Mouse (Mus musculus) heart, embryonic 13.5 days (tissue): ENCODE data around the gene Csnk2b. TPM values are rescaled to one million over a fixed set of nuclear protein-coding genes. Genes with fewer than 3 reads are reported as not detected.

Experiments used
- ATAC-seq: fragments of 200-750 bp; cut with Nextera tagmentation; 2 replicates; pipeline ENCODE4 v1.8.0; 2017; ENCODE audit warnings: moderate TSS enrichment; ENCODE audit not compliant: insufficient number of reproducible peaks, low FRiP score, low TSS enrichment; ENCODE audit errors: extremely low read depth
- H3K27ac ChIP-seq: fragments of 300-500 bp; sonication (generic); replicated peaks from 2 replicates; pipeline ENCODE4 v1.5.1; 2015; ENCODE audit warnings: moderate library complexity, mild to moderate bottlenecking, inconsistent platforms
- H3K27me3 ChIP-seq: fragments of 300-500 bp; sonication (generic); replicated peaks from 2 replicates; pipeline ENCODE4 v1.6.1; 2015; ENCODE audit warnings: mild to moderate bottlenecking, inconsistent platforms
- H3K36me3 ChIP-seq: fragments of 300-500 bp; sonication (generic); 2 replicates; pipeline ENCODE4 v1.6.1; 2015; ENCODE audit warnings: mild to moderate bottlenecking, inconsistent platforms
- H3K4me1 ChIP-seq: fragments of 300-500 bp; sonication (generic); 2 replicates; pipeline ENCODE4 v1.6.1; 2015; ENCODE audit warnings: inconsistent platforms
- H3K4me2 ChIP-seq: fragments of 300-500 bp; sonication (generic); 2 replicates; pipeline ENCODE4 v1.6.1; 2015; ENCODE audit warnings: inconsistent platforms, mild to moderate bottlenecking, moderate library complexity
- H3K4me3 ChIP-seq: fragments of 300-500 bp; sonication (generic); 2 replicates; pipeline ENCODE4 v1.5.1; 2015; ENCODE audit warnings: moderate library complexity, mild to moderate bottlenecking, inconsistent platforms
- H3K9ac ChIP-seq: fragments of 300-500 bp; sonication (generic); 2 replicates; pipeline ENCODE4 v1.6.1; 2015; ENCODE audit warnings: inconsistent platforms, mild to moderate bottlenecking, moderate library complexity
- H3K9me3 ChIP-seq: fragments of 300-500 bp; sonication (generic); 2 replicates; pipeline ENCODE4 v1.6.1; 2016; ENCODE audit warnings: inconsistent platforms
- WGBS: fragments of 180-500 bp; shearing (Covaris S2); methylation state at CpG from one replicate; pipeline ENCODE4 v1.1.7; 2015; ENCODE audit warnings: mixed read lengths; 5-methylcytosine and 5-hydroxymethylcytosine counted together
- polyA plus RNA-seq: library from polyadenylated mRNA; unstranded; fragments of >200 nt; fragmentation: Nextera tagmentation; extraction: Ambion mirVana; gene quantifications from 2 replicates; pipeline ENCODE4 v1.2.1, GENCODE M21; 2015

The Csnk2b gene
- polyA plus RNA-seq, 1 experiment from 2014 or later = 215 TPM

DNA sequence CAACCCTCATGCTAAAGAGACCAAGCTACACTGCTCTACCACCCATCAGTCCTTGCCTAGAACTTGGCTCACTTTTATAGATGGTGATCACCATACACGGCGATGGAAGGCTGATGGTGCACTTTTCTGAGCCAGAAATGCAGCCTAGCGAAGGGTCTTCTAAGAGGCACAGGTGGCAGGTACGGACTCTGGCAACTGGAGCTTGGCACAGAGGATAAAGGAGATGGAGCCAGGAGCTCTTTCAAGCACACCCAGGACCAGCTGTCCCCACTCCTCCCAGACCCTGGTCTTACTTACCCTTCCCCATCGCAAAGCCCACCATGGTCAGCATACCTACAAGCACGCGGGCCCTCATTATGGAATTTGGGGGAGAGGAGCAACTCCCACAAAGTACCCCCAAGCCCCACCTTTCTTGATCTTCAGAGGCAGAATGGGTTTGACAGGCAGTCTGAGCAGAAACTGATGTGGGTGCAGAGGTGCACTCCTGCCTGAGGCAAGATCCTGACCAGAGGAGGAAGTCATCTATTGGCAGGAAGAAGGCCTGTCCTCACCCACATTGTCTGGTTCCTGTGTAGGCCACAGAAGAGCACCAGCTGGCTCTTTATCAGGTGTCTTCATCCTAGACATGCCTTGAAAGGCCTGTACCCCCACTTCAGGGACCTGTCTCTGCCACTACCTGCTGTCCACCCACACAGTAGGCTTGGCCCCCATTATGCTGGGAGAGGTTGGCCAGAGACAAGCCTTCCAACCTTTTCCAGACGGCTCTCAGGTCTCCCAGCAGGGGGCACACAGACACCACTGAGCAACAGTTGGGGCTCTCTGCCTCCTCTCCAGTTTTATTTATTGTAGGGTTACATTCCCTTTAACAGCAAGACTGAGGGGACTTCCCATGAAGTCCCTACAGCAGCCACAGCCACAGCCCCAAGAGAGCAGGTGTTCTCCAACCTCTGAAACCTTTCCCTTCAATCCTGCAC, 6.5 kb downstream of the Csnk2b start, which contains the start of gene Ly6g5b:
Ly6g5b (minus strand) TSS at position 383 of the 974 bp plus-strand sequence.
- no peak within 1 kb of the TSS for H3K27ac ChIP-seq
- 82% methylated on average over 8 of the region's 8 CpGs for WGBS
- no peak within 1 kb of the TSS for H3K4me3 ChIP-seq
- H3K4me1 ChIP-seq = peaks cover 9% of the 10 kb centered on the region
- H3K4me2 ChIP-seq = no peak within 1 kb of the TSS
- no peak within 1 kb of the TSS for H3K9ac ChIP-seq
- peaks cover 63% of the 10 kb centered on the region for H3K36me3 ChIP-seq
- no peaks in the 10 kb centered on the region; the same call in 1 of the 2 replicates for H3K27me3 ChIP-seq
- H3K9me3 ChIP-seq = no peaks in the 10 kb centered on the region
- ATAC-seq = no peak

DNA sequence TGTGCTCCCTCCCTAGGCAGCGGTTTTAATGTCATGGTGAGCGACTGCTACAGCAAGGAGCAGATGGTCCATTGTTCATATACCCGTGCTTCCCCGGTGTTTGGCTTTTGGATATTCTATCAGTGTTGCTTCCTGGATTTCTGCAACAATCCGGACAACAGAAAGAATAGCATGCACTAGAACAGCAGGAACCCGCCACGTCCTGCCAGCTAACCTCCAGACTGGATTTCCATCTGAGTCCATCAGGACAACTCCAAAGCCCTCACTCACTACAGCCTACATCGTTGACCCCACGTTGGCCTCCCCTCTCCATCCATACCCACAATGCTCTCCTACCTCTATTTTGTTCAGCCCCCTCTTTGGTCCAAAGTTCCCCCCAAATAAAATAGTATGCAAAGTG, 10.1 kb downstream of the Csnk2b start:
- H3K9me3 ChIP-seq = no peaks in the 10 kb centered on the region
- H3K4me3 ChIP-seq = no peak overlapping the region
- 60% methylated on average over 9 of the region's 9 CpGs for WGBS
- H3K4me1 ChIP-seq = no peaks in the 10 kb centered on the region
- H3K27ac ChIP-seq = peak overlapping the region; percentile 45
- peaks cover 30% of the 10 kb centered on the region for H3K36me3 ChIP-seq
- peak overlapping the region; percentile 33 for H3K4me2 ChIP-seq
- H3K9ac ChIP-seq = no peak overlapping the region; the same call in 1 of the 2 replicates
- H3K27me3 ChIP-seq = no peaks in the 10 kb centered on the region; the same call in 1 of the 2 replicates
- ATAC-seq = no peak

DNA sequence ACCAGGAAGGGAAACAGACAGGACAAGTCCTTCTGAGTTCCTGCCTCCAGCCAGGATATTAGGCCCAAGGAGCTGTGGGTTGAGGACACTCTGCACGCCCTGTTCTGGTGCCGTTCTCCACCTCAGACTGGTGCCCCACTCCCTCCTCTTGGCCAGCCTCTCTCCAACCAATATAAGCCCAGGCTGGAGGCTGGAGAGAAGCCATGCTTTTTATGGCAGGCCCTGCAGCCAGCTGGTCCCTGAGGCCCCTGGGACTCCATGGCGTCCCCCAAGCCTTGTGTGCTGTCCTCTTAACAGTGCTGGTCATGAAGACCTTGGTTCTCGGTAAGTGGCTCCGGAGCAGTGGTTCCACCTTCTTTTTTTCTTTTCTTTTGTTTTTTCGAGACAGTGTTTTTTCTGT, 13.8 kb downstream of the Csnk2b start, which contains the start of gene Ly6g5c:
Ly6g5c (plus strand) TSS at position 183 of the 400 bp plus-strand sequence.
- no peaks in the 10 kb centered on the region for H3K9me3 ChIP-seq
- H3K4me1 ChIP-seq = peaks cover 14% of the 10 kb centered on the region
- H3K27me3 ChIP-seq = no peaks in the 10 kb centered on the region; the same call in 1 of the 2 replicates
- H3K36me3 ChIP-seq = peaks cover 8% of the 10 kb centered on the region
- H3K9ac ChIP-seq = no peak within 1 kb of the TSS
- WGBS = 78% methylated on average over 6 of the region's 6 CpGs
- no peak within 1 kb of the TSS for H3K4me2 ChIP-seq
- H3K4me3 ChIP-seq = no peak within 1 kb of the TSS
- ATAC-seq = no peak
- H3K27ac ChIP-seq = no peak within 1 kb of the TSS

DNA sequence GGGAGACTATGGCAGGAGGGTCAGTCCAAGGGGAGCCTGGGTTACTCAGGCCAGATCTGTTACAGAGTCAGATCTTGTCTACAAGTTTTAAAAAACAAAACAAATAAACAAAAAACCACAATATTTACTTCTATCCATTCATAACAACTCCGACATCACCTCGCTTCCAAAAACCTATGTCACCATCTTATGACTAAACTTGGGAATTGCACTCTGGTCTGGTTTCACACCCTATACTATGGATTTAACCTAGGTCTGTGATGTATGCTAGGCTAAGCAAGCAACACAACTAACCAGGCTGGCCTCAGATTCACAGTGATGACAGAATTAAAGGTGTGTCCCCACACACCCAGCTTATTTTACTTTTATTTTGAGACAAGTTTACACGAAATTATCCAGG, 15.3 kb downstream of the Csnk2b start:
- peaks cover 24% of the 10 kb centered on the region for H3K36me3 ChIP-seq
- no peaks in the 10 kb centered on the region for H3K9me3 ChIP-seq
- ATAC-seq = no peak
- H3K4me2 ChIP-seq = no peak overlapping the region
- peaks cover 28% of the 10 kb centered on the region for H3K4me1 ChIP-seq
- WGBS = 52% methylated on average over 3 of the region's 3 CpGs
- H3K4me3 ChIP-seq = no peak overlapping the region
- no peak overlapping the region for H3K27ac ChIP-seq
- H3K27me3 ChIP-seq = no peaks in the 10 kb centered on the region
- peak overlapping the region; percentile 56; the same call in 1 of the 2 replicates for H3K9ac ChIP-seq

DNA sequence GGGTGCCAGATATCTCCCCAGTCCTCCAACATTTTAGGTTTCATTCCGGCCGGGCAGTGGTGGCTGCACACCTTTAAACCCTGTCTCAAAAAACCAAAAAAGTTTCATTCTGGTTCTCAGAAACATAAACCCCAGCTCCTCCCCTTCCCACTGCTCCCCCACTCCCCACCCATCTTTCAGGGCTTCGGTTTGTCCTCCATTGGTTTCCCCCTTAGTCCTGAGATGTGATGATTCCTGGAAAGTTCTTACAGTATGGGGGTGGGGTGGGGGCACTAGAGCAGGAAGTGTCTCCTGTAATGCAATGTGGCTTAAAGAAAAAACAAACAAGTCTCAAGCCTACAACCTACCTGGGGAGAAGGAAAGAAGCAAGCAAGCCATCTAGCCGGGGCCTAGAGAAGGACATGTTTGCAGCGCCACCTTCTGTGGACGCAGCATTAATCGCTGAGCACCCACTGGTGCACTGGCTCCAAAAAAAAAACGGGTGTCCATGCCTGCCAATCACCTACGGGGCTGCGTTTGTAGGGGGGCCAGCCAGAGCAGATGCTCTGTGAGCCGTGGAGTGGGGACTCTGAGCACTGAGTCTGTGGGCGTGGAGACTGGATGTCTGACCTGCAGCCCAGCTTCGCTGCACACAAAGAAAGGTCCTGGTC, 16.0 kb downstream of the Csnk2b start:
- no peak overlapping the region for H3K4me3 ChIP-seq
- H3K27ac ChIP-seq = no peak overlapping the region
- peaks cover 30% of the 10 kb centered on the region for H3K36me3 ChIP-seq
- H3K27me3 ChIP-seq = no peaks in the 10 kb centered on the region
- H3K4me2 ChIP-seq = peak overlapping the region; percentile 33
- peak overlapping the region; percentile 56 for H3K9ac ChIP-seq
- no peak for ATAC-seq
- 29% methylated on average over 13 of the region's 13 CpGs for WGBS
- peaks cover 30% of the 10 kb centered on the region for H3K4me1 ChIP-seq
- no peaks in the 10 kb centered on the region for H3K9me3 ChIP-seq

DNA sequence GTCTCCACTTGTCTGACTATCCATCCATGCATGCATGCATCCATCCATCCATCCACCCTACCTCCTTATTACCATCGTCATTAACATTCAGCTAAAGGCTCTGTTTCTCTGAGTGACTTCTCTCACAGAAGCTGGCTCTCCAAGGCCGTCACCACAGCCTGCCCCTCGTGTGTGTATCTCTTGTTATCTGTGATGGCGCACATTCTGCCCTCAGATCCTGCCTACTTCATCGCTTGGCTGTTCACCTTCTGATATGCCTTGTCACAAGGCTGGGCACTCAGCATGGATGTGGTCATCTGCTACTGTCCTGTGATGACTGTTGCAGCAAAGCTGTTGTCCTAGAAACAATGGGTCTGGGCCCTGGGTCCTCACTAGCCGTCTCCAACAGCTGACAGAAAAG, 17.1 kb downstream of the Csnk2b start:
- ATAC-seq = no peak
- Histone ChIP-seq H3K4me1 (peaks cover 30% of the 10 kb centered on the region), H3K27ac (no peak overlapping the region), H3K36me3 (peaks cover 41% of the 10 kb centered on the region), H3K4me3 (no peak overlapping the region), H3K9me3 (no peaks in the 10 kb centered on the region), H3K9ac (peak overlapping the region; percentile 50; the same call in 1 of the 2 replicates), H3K27me3 (no peaks in the 10 kb centered on the region), H3K4me2 (no peak overlapping the region)
- 48% methylated on average over 6 of the region's 6 CpGs for WGBS

DNA sequence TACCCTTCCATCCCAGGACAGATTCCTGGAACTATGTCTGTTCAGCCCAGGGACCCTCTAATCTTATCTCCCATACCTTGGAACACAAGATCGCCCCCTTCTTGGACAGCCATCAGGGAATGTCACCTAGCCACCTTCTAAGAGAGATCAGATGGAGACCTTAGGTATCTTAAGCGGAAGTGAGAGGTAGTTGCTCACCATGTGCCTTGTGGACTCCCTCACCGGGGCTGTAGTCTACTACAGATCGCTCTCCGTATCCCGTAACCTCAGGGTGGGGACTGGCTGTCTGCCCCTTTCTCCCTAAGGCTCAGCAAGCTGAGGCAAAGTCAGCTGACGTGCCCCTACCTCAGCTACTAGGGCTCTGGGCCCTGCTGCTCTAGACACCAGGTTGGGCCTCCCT, 17.8 kb downstream of the Csnk2b start:
- Histone ChIP-seq H3K36me3 (peaks cover 48% of the 10 kb centered on the region), H3K27ac (no peak overlapping the region), H3K9me3 (no peaks in the 10 kb centered on the region), H3K4me3 (no peak overlapping the region), H3K9ac (no peak overlapping the region), H3K4me1 (peaks cover 30% of the 10 kb centered on the region), H3K27me3 (no peaks in the 10 kb centered on the region), H3K4me2 (no peak overlapping the region)
- no peak for ATAC-seq
- 79% methylated on average over 7 of the region's 7 CpGs for WGBS

DNA sequence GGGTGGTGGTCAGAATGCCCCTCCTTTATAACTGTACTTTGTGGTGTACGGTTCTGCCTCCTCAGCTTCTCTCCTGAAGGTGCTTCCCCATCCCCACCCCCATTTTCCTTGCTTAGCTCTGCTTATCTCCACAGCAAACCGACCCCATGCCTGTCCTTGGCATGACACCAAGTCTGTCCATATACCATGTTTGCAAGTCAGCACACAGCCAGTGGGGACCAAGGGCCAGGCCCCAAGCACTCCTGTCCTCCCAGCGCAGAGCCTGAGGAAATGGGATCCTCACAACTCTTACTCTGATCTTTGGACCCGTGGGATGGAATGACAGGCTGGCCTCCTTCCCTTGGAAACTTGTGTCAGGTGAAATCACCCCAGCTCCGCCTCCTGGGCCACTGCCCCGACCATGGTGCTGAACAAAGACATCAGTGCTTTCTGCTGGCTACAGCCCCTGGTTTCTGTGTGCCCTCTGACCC, 18.6 kb downstream of the Csnk2b start:
- Histone ChIP-seq H3K4me2 (no peak overlapping the region), H3K4me3 (no peak overlapping the region), H3K9ac (peak overlapping the region; percentile 50; the same call in 1 of the 2 replicates), H3K27ac (peak overlapping the region; percentile 42), H3K36me3 (peaks cover 56% of the 10 kb centered on the region), H3K27me3 (no peaks in the 10 kb centered on the region), H3K9me3 (no peaks in the 10 kb centered on the region), H3K4me1 (peaks cover 30% of the 10 kb centered on the region)
- WGBS = 41% methylated on average over 6 of the region's 6 CpGs
- ATAC-seq = no peak

DNA sequence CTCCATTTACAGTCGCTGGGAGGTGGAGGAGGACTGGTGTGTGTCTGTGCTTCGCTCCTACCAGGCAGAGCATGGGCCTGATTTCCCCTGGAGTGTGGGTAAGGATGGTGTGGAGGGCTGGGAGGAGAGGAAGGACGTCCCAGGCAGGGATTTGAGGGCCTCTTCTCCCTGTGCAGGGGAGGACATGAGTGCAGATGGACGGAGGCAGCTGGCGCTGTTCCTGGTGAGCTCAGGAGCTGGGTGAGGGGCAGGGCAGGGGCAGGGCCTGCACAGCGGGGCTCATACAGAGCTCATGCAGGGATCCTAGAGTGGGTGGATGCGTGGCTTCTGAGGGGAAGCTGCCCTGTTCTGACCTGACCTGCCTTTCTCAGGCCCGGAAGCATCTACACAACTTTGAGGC, 19.6 kb downstream of the Csnk2b start:
- ATAC-seq = no peak

DNA sequence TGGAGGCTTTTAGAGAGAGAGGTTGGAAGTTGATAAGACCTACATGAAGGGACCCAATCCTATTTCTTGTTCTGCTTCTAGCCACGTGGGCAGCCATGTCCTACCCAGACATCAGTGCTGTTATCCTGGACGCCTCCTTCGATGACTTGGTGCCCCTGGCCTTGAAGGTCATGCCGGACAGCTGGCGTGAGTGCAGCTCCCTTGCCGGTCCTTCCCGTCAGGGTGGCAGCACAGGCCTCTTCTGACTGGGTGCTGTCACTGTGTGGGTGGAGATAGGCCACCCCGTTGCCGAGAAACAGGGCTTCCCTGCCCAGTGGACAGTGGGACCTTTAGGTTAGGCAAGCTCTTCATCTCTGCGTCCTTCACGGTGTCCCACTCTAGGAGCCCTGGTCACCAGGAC, 20.7 kb downstream of the Csnk2b start:
- no peak overlapping the region for H3K4me2 ChIP-seq
- no peak for ATAC-seq
- no peaks in the 10 kb centered on the region for H3K27me3 ChIP-seq
- H3K9me3 ChIP-seq = no peaks in the 10 kb centered on the region
- H3K4me3 ChIP-seq = no peak overlapping the region
- WGBS = 83% methylated on average over 11 of the region's 11 CpGs
- peaks cover 28% of the 10 kb centered on the region for H3K4me1 ChIP-seq
- H3K9ac ChIP-seq = no peak overlapping the region
- 0 out of 2 replicates have a peak overlapping the region, but pooled peaks have one; percentile 13 for H3K27ac ChIP-seq
- peaks cover 77% of the 10 kb centered on the region for H3K36me3 ChIP-seq

More for the DNA sequence above, 19.6 kb downstream of the Csnk2b start:
- 72% methylated on average over 8 of the region's 8 CpGs for WGBS
- Histone ChIP-seq H3K27ac (peak overlapping the region; percentile 13; the same call in 1 of the 2 replicates), H3K27me3 (no peaks in the 10 kb centered on the region), H3K4me2 (no peak overlapping the region), H3K36me3 (peaks cover 66% of the 10 kb centered on the region), H3K9me3 (no peaks in the 10 kb centered on the region), H3K9ac (peak overlapping the region; percentile 29), H3K4me3 (no peak overlapping the region), H3K4me1 (peaks cover 30% of the 10 kb centered on the region)

DNA sequence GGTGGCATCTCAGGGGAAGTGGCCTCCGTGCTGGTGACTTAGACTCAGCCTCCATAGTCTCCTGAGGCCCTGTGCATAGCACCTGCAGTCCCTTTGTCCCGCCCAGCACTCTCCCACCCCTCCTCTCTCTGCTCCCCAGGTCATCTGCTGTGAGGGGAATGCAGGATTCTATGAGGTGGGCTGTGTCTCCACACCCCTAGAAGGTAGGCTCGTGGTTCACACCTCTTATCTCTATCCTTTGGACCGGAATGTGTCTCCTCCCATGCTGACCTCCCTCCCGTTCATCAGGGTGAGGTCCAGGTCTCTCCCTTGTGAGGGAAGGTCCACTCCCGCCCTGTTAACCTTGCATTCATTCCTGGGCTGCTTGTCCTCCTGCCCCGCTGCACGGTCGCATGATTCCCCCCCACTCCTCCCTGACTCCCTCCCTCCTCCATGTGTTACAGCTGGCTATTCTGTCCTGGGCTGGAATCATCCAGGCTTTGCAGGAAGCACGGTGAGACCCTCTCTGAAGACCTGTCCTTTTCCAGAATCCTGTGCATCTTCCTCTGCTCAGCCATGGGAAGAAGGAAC, 21.6 kb downstream of the Csnk2b start:
- Histone ChIP-seq H3K4me2 (no peak overlapping the region), H3K4me1 (peaks cover 21% of the 10 kb centered on the region), H3K27ac (no peak overlapping the region), H3K4me3 (no peak overlapping the region), H3K36me3 (peaks cover 86% of the 10 kb centered on the region), H3K9me3 (no peaks in the 10 kb centered on the region), H3K9ac (0 out of 2 replicates have a peak overlapping the region, but pooled peaks have one; percentile 19), H3K27me3 (no peaks in the 10 kb centered on the region)
- WGBS = 51% methylated on average over 10 of the region's 10 CpGs
- no peak for ATAC-seq
